Mouse (Mus musculus): ENCODE measurements at regions not wholly inside any gene's neighbourhood (a gene's known extent, or its start where the extent isn't known, plus 50 kb on each side); places are given as distances from the start of the nearest gene placed in this dataset.
A peak's percentile ranks its signal among the peaks of the same experiment; 100 is the strongest.

DNA sequence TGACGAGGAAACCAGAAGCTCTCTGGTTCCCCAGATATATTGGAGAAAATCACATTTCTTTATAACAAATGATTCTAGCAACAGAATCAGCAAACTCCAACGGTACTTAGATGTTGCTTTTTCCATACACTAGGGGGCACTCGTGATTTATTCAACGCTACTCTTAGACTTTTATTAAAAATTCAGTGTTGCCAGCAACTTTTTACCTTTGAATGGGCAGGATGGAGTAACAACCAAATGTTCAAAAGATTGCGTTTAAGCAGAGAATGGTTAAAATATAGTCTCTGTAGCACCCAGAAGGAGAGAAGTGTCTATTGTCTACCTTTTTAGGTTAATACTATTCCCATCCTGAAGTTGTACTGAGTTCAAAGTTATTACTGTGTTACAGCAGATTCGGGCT lies 715.4 kb upstream of the Cblb start:
- no peak for DNase-seq

DNA sequence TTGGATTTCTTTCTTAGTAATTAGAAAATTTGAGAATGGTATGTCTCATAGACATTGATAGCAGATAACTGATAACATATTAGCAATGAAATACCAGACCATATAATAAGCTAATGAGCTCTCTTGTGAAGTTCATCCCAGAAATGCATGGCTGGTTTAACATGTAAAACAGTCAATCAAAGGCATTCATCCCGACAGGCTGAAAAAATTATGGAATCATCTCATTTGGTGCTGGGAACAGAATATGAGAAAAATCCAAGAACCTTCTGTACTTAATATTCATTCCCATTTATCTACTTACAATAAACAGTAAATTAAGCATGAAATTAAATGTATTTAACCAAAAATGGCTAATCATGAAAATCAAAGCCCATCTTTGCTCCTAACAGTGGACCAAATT lies 698.8 kb upstream of the Cblb start:
- DNase-seq: no peak

DNA sequence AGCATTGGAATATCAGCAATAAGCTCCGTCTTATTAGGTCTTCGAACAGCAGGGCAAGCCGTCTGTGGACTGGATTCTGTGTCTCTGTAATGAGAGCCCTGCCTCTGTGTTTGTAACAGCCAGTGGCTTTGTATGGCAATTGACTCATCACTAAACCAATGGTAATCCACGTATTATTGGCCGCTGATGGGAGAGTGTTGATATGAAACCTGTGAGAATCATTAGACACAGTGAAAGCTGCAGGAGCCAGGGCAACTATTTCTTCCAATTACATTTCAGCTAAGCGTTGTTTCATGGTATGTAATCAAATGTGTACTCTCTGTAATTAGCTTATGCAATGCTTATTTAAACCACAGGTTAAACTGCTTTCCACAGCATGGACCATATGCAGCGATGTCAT lies 696.1 kb upstream of the Cblb start:
- DNase-seq: no peak

DNA sequence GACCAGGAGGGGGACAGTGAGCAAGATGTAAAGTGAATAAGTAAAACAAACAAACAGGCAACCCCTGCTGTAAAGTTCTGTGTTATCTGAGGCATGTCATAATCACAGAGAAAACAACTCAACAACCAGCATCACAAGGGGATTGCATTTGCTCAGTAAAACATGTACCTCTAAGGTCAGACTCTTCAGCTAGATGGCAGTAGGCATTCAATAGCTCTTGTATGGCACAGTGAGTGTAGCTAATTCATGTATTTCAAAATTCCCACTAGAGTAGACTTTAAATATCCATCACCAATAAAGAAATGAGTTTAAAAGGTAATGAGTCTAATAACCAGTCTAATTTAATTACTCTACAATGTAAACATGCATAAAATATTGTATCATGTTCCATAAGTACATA lies 683.9 kb upstream of the Cblb start:
- DNase-seq: no peak

DNA sequence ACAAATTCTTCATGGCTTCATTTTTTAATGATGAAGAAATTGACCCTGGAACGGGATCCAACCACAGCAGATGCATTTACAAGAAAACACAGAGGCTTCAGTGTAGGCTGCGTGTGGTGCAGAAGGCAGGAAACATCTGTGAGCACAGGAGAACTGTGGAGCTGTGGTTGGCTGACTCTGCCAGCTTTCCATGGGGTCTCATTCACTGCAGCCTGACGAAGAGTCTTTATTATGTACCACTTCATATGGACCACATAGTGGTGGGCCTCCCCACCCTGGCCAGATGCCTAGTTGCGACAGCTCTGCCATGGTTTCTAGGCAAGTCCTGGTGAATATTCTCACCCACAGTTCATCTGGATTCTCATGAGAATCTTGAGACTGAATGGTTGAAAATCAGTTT lies 678.9 kb upstream of the Cblb start:
- peak in 1 of 2 experiments; percentile 14 for DNase-seq

DNA sequence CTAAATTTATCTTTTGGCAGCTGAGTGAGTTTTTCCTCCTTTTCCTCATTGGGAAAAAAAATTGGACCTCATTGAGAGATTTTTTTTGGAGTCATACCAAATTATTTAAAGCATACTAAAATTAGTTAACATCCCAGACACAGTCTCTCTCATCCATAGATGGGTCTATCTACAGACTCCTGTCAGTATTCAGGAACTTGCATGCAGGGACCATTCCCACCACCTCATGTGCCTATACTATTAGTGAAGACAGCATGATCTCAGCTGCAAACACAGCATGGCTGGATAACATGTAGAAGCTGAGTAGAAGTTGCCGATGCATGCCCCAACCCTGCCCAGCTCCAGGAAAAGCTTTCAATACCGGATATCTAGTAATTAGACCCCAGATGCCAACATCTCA lies 677.2 kb upstream of the Cblb start:
- no peak for DNase-seq

DNA sequence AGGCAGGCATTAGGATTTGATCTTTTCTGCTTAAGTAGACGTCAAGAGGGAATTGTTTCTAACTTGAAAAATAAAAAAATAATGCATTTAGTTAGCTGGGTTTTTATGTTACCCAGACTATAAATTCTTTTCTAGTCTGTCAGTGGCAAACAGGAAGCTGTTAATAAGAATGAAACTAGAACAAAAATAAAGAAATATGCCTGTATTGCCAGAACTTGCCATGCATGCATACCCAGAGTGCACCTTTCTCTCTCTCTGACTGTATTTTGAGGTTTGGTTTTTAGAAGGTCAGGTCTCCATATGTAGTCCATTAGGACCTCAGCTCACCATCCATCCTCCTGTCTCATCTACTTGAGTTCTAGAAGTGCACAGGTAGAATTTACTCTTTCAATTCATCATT lies 661.0 kb upstream of the Cblb start:
- no peak for DNase-seq

DNA sequence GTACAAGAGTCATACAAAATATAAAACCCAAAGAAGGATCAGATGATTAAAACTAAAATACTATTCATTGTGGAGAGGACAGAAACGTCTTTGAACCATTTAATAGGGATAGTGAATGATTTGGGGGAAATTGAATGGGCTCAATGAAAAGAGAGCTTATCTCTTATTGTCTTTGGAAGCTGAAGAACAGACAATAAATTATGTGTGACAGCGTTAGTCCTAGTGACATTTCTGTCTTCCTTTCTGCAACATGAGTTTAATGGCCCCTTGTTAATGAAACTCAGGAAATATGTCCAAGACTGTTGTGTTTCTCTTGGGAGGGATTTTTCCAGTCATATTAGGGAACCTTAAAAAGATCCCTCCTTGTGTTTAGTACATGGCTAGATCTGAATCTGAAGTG lies 644.6 kb upstream of the Cblb start:
- no peak for DNase-seq

DNA sequence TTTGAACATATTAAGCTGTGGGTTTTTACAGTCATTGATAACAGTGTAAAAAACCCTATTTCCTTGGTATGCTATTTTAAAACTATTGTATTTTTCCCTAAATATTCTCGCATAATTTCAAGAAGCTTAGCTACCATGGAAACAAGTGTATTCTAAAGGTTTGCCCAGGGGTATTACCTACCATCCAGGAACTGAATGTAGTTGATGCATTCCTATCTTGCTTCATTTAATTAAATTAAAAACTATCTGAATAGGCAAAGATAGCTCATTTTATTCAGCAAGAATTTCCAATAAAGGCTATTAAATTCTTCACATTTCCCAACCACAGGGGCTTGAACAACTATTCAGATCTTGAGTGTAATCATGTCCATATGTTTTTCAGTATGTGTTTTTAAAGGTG lies 643.5 kb upstream of the Cblb start:
- no peak for DNase-seq

DNA sequence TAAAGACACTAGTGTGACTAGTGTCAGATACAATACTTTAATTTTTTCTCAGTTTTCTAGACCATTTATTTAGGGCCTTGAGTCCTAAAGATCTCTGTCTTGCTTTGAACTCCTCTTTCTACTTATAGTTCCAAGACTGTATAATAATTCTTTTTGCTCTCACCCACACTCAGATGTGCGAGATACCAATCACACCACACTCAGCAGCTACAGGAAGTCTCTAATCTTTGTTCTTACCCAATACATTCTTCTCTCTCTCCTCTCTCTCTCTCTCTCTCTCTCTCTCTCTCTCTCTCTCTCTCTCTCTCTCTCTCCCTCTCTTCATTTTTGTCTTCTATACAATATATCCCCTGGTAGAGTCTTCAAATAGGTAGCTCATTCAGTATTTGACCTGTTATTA lies 637.2 kb upstream of the Cblb start:
- no peak for DNase-seq

Data from thymus, postnatal 36 days (tissue).